Mouse (Mus musculus) heart, adult 2 months (tissue): Measurements from ENCODE around the gene Aqp1. TPM values are rescaled to one million over a fixed set of nuclear protein-coding genes. Genes with fewer than 3 reads are reported as not detected.
A peak's percentile ranks its signal among the peaks of the same experiment; 100 is the strongest.

Experiments used
- DNase-seq, 2 experiments: peaks; one replicate each; pipeline ENCODE4 v3.0.0; 2021
- H3K27ac ChIP-seq: fragments of 200-600 bp; 2 replicates; pipeline ENCODE4 v1.8.1; 2022
- H3K27me3 ChIP-seq: fragments of 200-500 bp; 2 replicates; pipeline ENCODE4 v1.6.1; 2012; ENCODE audit warnings: mild to moderate bottlenecking, low read length, inconsistent platforms, mixed read lengths; ENCODE audit not compliant: control insufficient read depth, insufficient read depth
- H3K36me3 ChIP-seq: fragments of 200-500 bp; 2 replicates; pipeline ENCODE4 v1.6.1; 2012; ENCODE audit warnings: low read length, inconsistent platforms; ENCODE audit not compliant: control insufficient read depth, insufficient read depth
- H3K4me1 ChIP-seq: fragments of 200-500 bp; 2 replicates; pipeline ENCODE4 v1.6.1; 2011; ENCODE audit warnings: low read length; ENCODE audit not compliant: control insufficient read depth, insufficient read depth
- H3K4me3 ChIP-seq: fragments of 200-600 bp; 2 replicates; pipeline ENCODE4 v1.8.1; 2022
- H3K79me2 ChIP-seq: fragments of 200-500 bp; replicated peaks from 2 replicates; pipeline ENCODE4 v1.6.1; 2012; ENCODE audit warnings: mild to moderate bottlenecking, inconsistent platforms, low read length, moderate library complexity, mixed read lengths; ENCODE audit not compliant: control insufficient read depth, insufficient read depth
- H3K9ac ChIP-seq: fragments of 200-500 bp; 2 replicates; pipeline ENCODE4 v1.6.1; 2012; ENCODE audit warnings: low read depth, mild to moderate bottlenecking, control low read depth, inconsistent platforms, low read length, mixed read lengths
- CTCF ChIP-seq: fragments of 200-600 bp; IDR thresholded peaks from 2 replicates; pipeline ENCODE4 v1.8.1; 2022; ENCODE audit warnings: antibody characterized with exemption, mild to moderate bottlenecking, moderate library complexity
- EP300 ChIP-seq: fragments of 200-500 bp; IDR thresholded peaks from 2 replicates; pipeline ENCODE4 v1.6.1; 2011; ENCODE audit warnings: low read depth, low read length, control low read depth; ENCODE audit not compliant: insufficient read depth
- POLR2A ChIP-seq: fragments of 200-500 bp; IDR thresholded peaks from 2 replicates; pipeline ENCODE4 v1.6.1; 2011; ENCODE audit warnings: mild to moderate bottlenecking, low read depth, low read length, control low read depth; ENCODE audit not compliant: insufficient read depth
- WGBS: fragments of 180-500 bp; shearing (Covaris S2); methylation state at CpG from one replicate; pipeline ENCODE4 v1.1.7; 2018; 5-methylcytosine and 5-hydroxymethylcytosine counted together
- intact Hi-C: fragments of 180-260 bp; cut with DNase I; formaldehyde crosslinking; loops from one replicate; pipeline ENCODE4 v1.15.1; 2025
- polyA plus RNA-seq: library from polyadenylated mRNA; depleted of rRNA; stranded (reverse); fragments of >200 nt; gene quantifications from 2 replicates; pipeline ENCODE4 v1.2.3, GENCODE M21; 2012
- total RNA-seq, 2 experiments: library from RNA; stranded (reverse); gene quantifications; 2 replicates each; pipeline ENCODE4 v1.2.3; 2021

The Aqp1 gene
- total and polyA plus RNA-seq, 3 experiments = 377 to 449 (median 433) TPM

- no peaks in the 10 kb centered on the region for H3K27me3 ChIP-seq
- no peaks in the 10 kb centered on the region; the same call in 1 of the 2 replicates for H3K36me3 ChIP-seq
- intact Hi-C loops = loop anchor here (10.0 kb wide), 1 partner anchor 55 kb away; no protein-coding TSS in a partner anchor
- H3K79me2 ChIP-seq = no peaks in the 10 kb centered on the region
- 94% methylated on average over 2 of the region's 2 CpGs for WGBS
- TF ChIP-seq EP300 = no peak
- TF ChIP-seq POLR2A = no peak
- no peak for TF ChIP-seq CTCF
- H3K4me3 ChIP-seq = no peak overlapping the region
- H3K9ac ChIP-seq = no peak overlapping the region
- no peak for DNase-seq
- peaks cover 4% of the 10 kb centered on the region; the same call in 1 of the 2 replicates for H3K4me1 ChIP-seq
- H3K27ac ChIP-seq = no peak overlapping the region
Observed at GRCm38 (mm10) chr6:55299917-55300316, 36.3 kb upstream of the Aqp1 start.

GRCm38 (mm10) chr6:55300704-55301103, 35.5 kb upstream of the Aqp1 start:
- intact Hi-C loops = no loop called here
- WGBS = 63% methylated on average over 11 of the region's 11 CpGs
- TF ChIP-seq POLR2A = no peak

GRCm38 (mm10) chr6:55310179-55310578, 26.1 kb upstream of the Aqp1 start:
- H3K4me3 ChIP-seq = no peak overlapping the region
- WGBS = 51% methylated on average over 2 of the region's 2 CpGs
- no peak overlapping the region for H3K27ac ChIP-seq
- no peak overlapping the region for H3K9ac ChIP-seq
- no peaks in the 10 kb centered on the region for H3K36me3 ChIP-seq
- peaks cover 2% of the 10 kb centered on the region; the same call in 1 of the 2 replicates for H3K4me1 ChIP-seq
- no peak for TF ChIP-seq CTCF
- TF ChIP-seq EP300 = no peak
- no peak for TF ChIP-seq POLR2A
- intact Hi-C loops = no loop called here
- H3K27me3 ChIP-seq = no peaks in the 10 kb centered on the region
- H3K79me2 ChIP-seq = no peaks in the 10 kb centered on the region
- no peak for DNase-seq

More at GRCm38 (mm10) chr6:55300704-55301103, 35.5 kb upstream of the Aqp1 start:
- Histone ChIP-seq H3K4me3 (no peak overlapping the region), H3K36me3 (no peaks in the 10 kb centered on the region; the same call in 1 of the 2 replicates), H3K27ac (no peak overlapping the region), H3K27me3 (no peaks in the 10 kb centered on the region), H3K9ac (no peak overlapping the region), H3K4me1 (peaks cover 1% of the 10 kb centered on the region; the same call in 1 of the 2 replicates), H3K79me2 (no peaks in the 10 kb centered on the region)
- DNase-seq = no peak

- 90% methylated on average over 5 of the region's 5 CpGs for WGBS
- H3K79me2 ChIP-seq = no peaks in the 10 kb centered on the region
- no peak for TF ChIP-seq POLR2A
- TF ChIP-seq EP300 = no peak
- no peak for TF ChIP-seq CTCF
Observed at GRCm38 (mm10) chr6:55311962-55312361, 24.3 kb upstream of the Aqp1 start.

GRCm38 (mm10) chr6:55313893-55314292, 22.3 kb upstream of the Aqp1 start:
- Histone ChIP-seq H3K27ac (no peak overlapping the region), H3K9ac (no peak overlapping the region), H3K4me1 (peaks cover 3% of the 10 kb centered on the region), H3K36me3 (no peaks in the 10 kb centered on the region), H3K27me3 (no peaks in the 10 kb centered on the region), H3K79me2 (no peaks in the 10 kb centered on the region), H3K4me3 (no peak overlapping the region)
- 94% methylated on average over 4 of the region's 4 CpGs for WGBS
- intact Hi-C loops = no loop called here
- TF ChIP-seq CTCF (no peak), EP300 (no peak), POLR2A (no peak)
- DNase-seq = no peak

More at GRCm38 (mm10) chr6:55311962-55312361, 24.3 kb upstream of the Aqp1 start:
- H3K4me3 ChIP-seq = no peak overlapping the region
- no peaks in the 10 kb centered on the region for H3K36me3 ChIP-seq
- no peak overlapping the region for H3K27ac ChIP-seq
- H3K27me3 ChIP-seq = no peaks in the 10 kb centered on the region
- no peak overlapping the region for H3K9ac ChIP-seq
- H3K4me1 ChIP-seq = peaks cover 2% of the 10 kb centered on the region; the same call in 1 of the 2 replicates
- DNase-seq = no peak
- intact Hi-C loops = no loop called here

GRCm38 (mm10) chr6:55314628-55315027, 21.6 kb upstream of the Aqp1 start:
- intact Hi-C loops = no loop called here
- Histone ChIP-seq H3K27ac (no peak overlapping the region), H3K4me1 (peaks cover 10% of the 10 kb centered on the region), H3K9ac (no peak overlapping the region), H3K27me3 (no peaks in the 10 kb centered on the region), H3K36me3 (no peaks in the 10 kb centered on the region), H3K4me3 (no peak overlapping the region), H3K79me2 (no peaks in the 10 kb centered on the region)
- WGBS = 75% methylated on average over 8 of the region's 8 CpGs
- TF ChIP-seq POLR2A (no peak), CTCF (no peak), EP300 (no peak)
- DNase-seq = peak in 1 of 2 experiments; percentile 47
